Mouse (Mus musculus) E14TG2a.4 (cell line): ENCODE data around the gene Gzmf.

Experiments
- CTCF ChIP-seq: conservative IDR thresholded peaks from 2 replicates; pipeline ENCODE4 v1.5.1; 2014; ENCODE audit warnings: low read length
- POU5F1 ChIP-seq: IDR thresholded peaks from 2 replicates; pipeline ENCODE4 v1.6.1; 2014; ENCODE audit warnings: low read length, borderline replicate concordance

DNA sequence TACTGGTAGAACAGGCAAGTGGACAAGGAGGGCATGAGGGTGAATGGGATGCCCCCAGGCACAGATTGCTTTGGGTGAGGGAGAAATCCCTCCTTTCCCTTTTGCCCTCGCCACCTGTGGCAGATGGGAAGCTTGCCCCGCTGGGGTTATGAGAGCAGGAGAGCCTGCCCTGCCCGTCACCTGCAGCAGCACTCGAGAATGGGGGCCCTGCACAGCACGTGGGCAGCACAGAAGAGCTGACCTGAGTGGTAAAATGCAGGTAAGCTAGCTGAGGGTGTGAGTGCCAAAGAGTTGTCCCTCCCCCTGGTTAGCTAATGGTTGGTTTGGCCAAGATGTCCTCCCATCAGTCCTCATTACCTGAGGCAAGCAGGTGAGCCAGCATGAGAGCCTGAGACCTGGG is 24.7 kb downstream of the Gzmf start:
- TF ChIP-seq CTCF, result no peak
- TF ChIP-seq POU5F1, result no peak
